15 mouse cellular contexts compared by ENCODE assay signal in the genomic region with DNA sequence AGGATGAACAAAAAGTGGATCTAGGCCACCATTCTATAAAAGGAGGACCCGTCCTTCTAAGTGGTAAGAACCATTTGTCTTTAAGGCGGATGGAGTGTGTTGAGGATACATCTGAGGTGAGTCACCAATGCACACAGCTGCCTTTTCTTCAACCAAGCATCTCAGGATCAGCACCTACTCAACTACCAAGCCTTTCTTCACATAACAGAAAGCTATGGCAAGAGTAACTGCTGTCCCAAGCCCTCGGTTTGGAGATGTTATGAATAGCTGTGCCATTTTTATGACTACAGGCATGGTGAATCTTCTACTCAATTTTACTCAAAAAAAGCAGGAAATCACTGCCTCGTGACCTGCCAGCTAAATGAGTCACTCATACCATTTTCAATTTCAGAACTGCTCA.
DNase-seq lines count a peak whose midpoint lies in the region; ATAC-seq lines count a peak whose summit lies in the region.
"Had no signal": no experiment of that assay in that cellular context is flagged by ENCODE, and none has a peak within 500 bp of the region (broad histone marks: within the 10 kb centered on the region; RNA-seq: fewer than 3 reads in every experiment).

No protein-coding gene starts in this region.

- H3K9ac ChIP-seq in heart, embryonic 15.5 days, result no peak overlapping the region
- H3K9ac ChIP-seq: forebrain, embryonic 15.5 days; hindbrain, embryonic 14.5 days had no signal

- no peak for ATAC-seq in heart, embryonic 15.5 days (replicated peaks; ENCODE audit: insufficient number of reproducible peaks, insufficient read depth, low FRiP score, low read depth)
- ATAC-seq: intestine, postnatal 0 days had no signal

- H3K9me3 ChIP-seq in heart, embryonic 15.5 days (replicated peaks), result no peaks in the 10 kb centered on the region
- H3K9me3 ChIP-seq: embryonic facial prominence, embryonic 10.5 days; forebrain, embryonic 10.5 days; forebrain, embryonic 15.5 days had no signal

- peaks cover 8% of the 10 kb centered on the region for H3K4me1 ChIP-seq in heart, embryonic 15.5 days (replicated peaks)
- H3K4me1 ChIP-seq in brown adipose tissue, adult 24 weeks (ENCODE audit: control insufficient read depth, insufficient read depth, insufficient read length, low read length), result peaks cover 18% of the 10 kb centered on the region; the same call in 1 of the 2 replicates
- H3K4me1 ChIP-seq: embryonic facial prominence, embryonic 10.5 days; forebrain, embryonic 10.5 days had no signal

- intact Hi-C loops in heart, postnatal 25 days (cut with DNase I), result loop anchor here (5.0 kb wide), 1 partner anchor 34 kb away; no protein-coding TSS in a partner anchor

- no peaks in the 10 kb centered on the region for H3K36me3 ChIP-seq in heart, embryonic 15.5 days
- H3K36me3 ChIP-seq: embryonic facial prominence, embryonic 10.5 days; forebrain, embryonic 10.5 days; forebrain, embryonic 15.5 days had no signal

- no peak for DNase-seq in heart, postnatal 25 days (ENCODE audit: low spot score)
- peak; percentile 12 for DNase-seq in right cerebral cortex, adult 18-20 months
- DNase-seq in right cerebral cortex, postnatal 36 days (ENCODE audit: low spot score in 2 of 2), result no peak
- no peak for DNase-seq in cerebellum, postnatal 10 days
- DNase-seq in lung, postnatal 4 days, result no peak
- DNase-seq: gastrocnemius, postnatal 14 days had no signal

- WGBS in heart, embryonic 15.5 days, result 84% methylated on average over 4 of the region's 4 CpGs

- peak overlapping the region; percentile 57 for H3K27ac ChIP-seq in heart, embryonic 15.5 days
- H3K27ac ChIP-seq in brown adipose tissue, adult 24 weeks (replicated peaks; ENCODE audit: low read depth, low read length), result peak overlapping the region; percentile 90
- H3K27ac ChIP-seq: embryonic facial prominence, embryonic 10.5 days; forebrain, embryonic 10.5 days; forebrain, embryonic 15.5 days; hindbrain, embryonic 14.5 days had no signal

- H3K27me3 ChIP-seq in heart, embryonic 15.5 days, result no peaks in the 10 kb centered on the region
- H3K27me3 ChIP-seq: CH12.LX; forebrain, embryonic 15.5 days had no signal

- H3K4me2 ChIP-seq in heart, embryonic 15.5 days, result no peak overlapping the region
- H3K4me2 ChIP-seq: forebrain, embryonic 15.5 days; hindbrain, embryonic 14.5 days had no signal

- no peak overlapping the region for H3K4me3 ChIP-seq in heart, embryonic 15.5 days
- H3K4me3 ChIP-seq in brown adipose tissue, adult 24 weeks (ENCODE audit: insufficient read depth, low read depth, low read length), result no peak overlapping the region
- H3K4me3 ChIP-seq: embryonic facial prominence, embryonic 10.5 days; erythroblast, embryonic 14.5 days; forebrain, embryonic 10.5 days; forebrain, embryonic 15.5 days had no signal
